Mouse (Mus musculus) spleen, adult 2 months (tissue): ENCODE results near the gene Mpzl1. TPM values are rescaled to one million over a fixed set of nuclear protein-coding genes. Genes with fewer than 3 reads are reported as not detected.
A peak's percentile ranks its signal among the peaks of the same experiment; 100 is the strongest.

ENCODE experiments used
- DNase-seq, 2 experiments: peaks; one replicate each; pipeline versions ENCODE4 v3.0.0 to v3.0.0-alpha.2; 2012 to 2021; ENCODE audit warnings: low spot score in 2 of 2, low read depth in 1 of 2
- H3K27ac ChIP-seq: fragments of 200-500 bp; 2 replicates; pipeline ENCODE4 v1.5.1; 2012; ENCODE audit warnings: low read length, inconsistent platforms; ENCODE audit not compliant: insufficient read depth
- H3K27me3 ChIP-seq: fragments of 200-500 bp; 2 replicates; pipeline ENCODE4 v1.6.1; 2012; ENCODE audit warnings: mild to moderate bottlenecking, moderate library complexity, low read length, inconsistent platforms; ENCODE audit not compliant: control insufficient read depth, insufficient read depth
- H3K36me3 ChIP-seq: fragments of 200-500 bp; 2 replicates; pipeline ENCODE4 v1.6.1; 2012; ENCODE audit warnings: mild to moderate bottlenecking, low read length, inconsistent platforms; ENCODE audit not compliant: control insufficient read depth, insufficient read depth
- H3K4me1 ChIP-seq: fragments of 200-500 bp; 2 replicates; pipeline ENCODE4 v1.6.1; 2011; ENCODE audit warnings: inconsistent platforms; ENCODE audit not compliant: control insufficient read depth, insufficient read depth, insufficient read length
- H3K4me3 ChIP-seq: fragments of 200-500 bp; 2 replicates; pipeline ENCODE4 v1.5.1; 2011; ENCODE audit warnings: mild to moderate bottlenecking, inconsistent platforms; ENCODE audit not compliant: insufficient read depth, insufficient read length; ENCODE audit errors: extremely low read depth
- CTCF ChIP-seq: fragments of 200-500 bp; IDR thresholded peaks from 2 replicates; pipeline ENCODE4 v1.5.1; 2011; ENCODE audit warnings: mild to moderate bottlenecking, inconsistent platforms; ENCODE audit not compliant: insufficient read depth, insufficient read length, insufficient replicate concordance; ENCODE audit errors: extremely low read depth
- POLR2A ChIP-seq: fragments of 200-500 bp; IDR thresholded peaks from 2 replicates; pipeline ENCODE4 v1.6.1; 2011; ENCODE audit warnings: low read depth, low read length, inconsistent platforms
- WGBS: fragments of 180-500 bp; shearing (Covaris S2); methylation state at CpG from one replicate; pipeline ENCODE4 v1.1.7; 2018; 5-methylcytosine and 5-hydroxymethylcytosine counted together
- polyA plus RNA-seq: library from polyadenylated mRNA; depleted of rRNA; stranded (reverse); fragments of >200 nt; gene quantifications from 2 replicates; pipeline ENCODE4 v1.2.3, GENCODE M21; 2012

The Mpzl1 gene
- polyA plus RNA-seq, 1 experiment, result 15.9 TPM

- H3K27ac ChIP-seq, result 0 out of 2 replicates have a peak overlapping the region, but pooled peaks have one; percentile 3
- no peaks in the 10 kb centered on the region for H3K27me3 ChIP-seq
- H3K36me3 ChIP-seq, result peaks cover 37% of the 10 kb centered on the region
- H3K4me3 ChIP-seq, result no peak overlapping the region
- no peak for DNase-seq
- TF ChIP-seq CTCF, result no peak
- WGBS, result 74% methylated on average over 6 of the region's 6 CpGs
- H3K4me1 ChIP-seq, result peaks cover 18% of the 10 kb centered on the region
These were observed 32.6 kb upstream of the Mpzl1 start for GRCm38 (mm10) chr1:165666944-165667343.

DNA sequence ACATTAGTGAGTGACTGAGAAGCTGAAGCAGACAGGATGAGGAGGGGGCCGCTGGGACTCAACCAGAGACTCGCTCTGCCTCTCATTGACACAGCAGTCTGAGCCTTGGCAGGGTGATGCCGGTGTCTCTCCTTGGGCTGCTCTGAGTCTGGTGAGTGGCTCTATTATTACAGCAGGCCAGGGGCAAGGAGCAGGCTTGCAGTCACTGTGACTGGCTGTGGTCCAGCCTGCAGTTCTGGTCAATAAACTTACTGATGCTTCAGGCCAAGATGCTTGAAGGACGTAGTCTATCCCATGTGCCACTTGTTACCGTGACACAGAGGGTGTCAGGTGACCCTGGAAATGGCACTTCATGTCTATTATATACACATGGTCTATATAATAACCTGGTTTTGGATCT lies 31.4 kb upstream of the Mpzl1 start:
- 93% methylated on average over 5 of the region's 5 CpGs for WGBS
- H3K27me3 ChIP-seq, result no peaks in the 10 kb centered on the region
- peaks cover 18% of the 10 kb centered on the region for H3K4me1 ChIP-seq
- peaks cover 40% of the 10 kb centered on the region for H3K36me3 ChIP-seq
- H3K4me3 ChIP-seq, result no peak overlapping the region
- TF ChIP-seq CTCF (no peak), POLR2A (no peak)
- H3K27ac ChIP-seq, result no peak overlapping the region
- DNase-seq, result no peak

DNA sequence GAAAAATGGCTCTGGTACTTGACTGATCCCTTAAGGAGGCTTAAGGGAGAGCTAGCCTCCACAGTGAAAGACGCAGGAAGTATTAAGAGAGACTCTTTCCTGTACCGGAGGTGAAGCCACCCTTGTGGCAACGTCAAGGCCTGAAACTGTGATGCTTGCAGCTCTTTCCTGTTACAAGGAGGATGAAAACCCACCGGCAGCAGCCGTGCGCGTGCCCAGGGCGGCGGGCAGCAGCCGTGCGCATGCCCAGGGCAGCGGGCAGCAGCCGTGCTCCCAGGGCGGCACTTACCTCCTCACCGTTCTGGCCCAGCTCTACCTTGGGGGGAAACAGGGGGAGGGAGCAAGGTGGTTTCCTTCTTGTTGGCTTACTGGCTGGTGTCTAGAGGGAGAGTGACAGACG lies 28.9 kb upstream of the Mpzl1 start:
- Histone ChIP-seq H3K4me3 (no peak overlapping the region), H3K27me3 (no peaks in the 10 kb centered on the region), H3K4me1 (peaks cover 18% of the 10 kb centered on the region), H3K27ac (peak overlapping the region; percentile 69), H3K36me3 (peaks cover 53% of the 10 kb centered on the region)
- DNase-seq, result peak in 1 of 2 experiments; percentile 37
- 65% methylated on average over 16 of the region's 16 CpGs for WGBS
- TF ChIP-seq CTCF, result no peak
- no peak for TF ChIP-seq POLR2A

- peaks cover 56% of the 10 kb centered on the region for H3K36me3 ChIP-seq
- peaks cover 18% of the 10 kb centered on the region for H3K4me1 ChIP-seq
- no peaks in the 10 kb centered on the region for H3K27me3 ChIP-seq
- no peak overlapping the region for H3K4me3 ChIP-seq
- TF ChIP-seq CTCF (no peak), POLR2A (no peak)
- 68% methylated on average over 15 of the region's 15 CpGs for WGBS
- DNase-seq, result peak in 1 of 2 experiments; percentile 42
- peak overlapping the region; percentile 69 for H3K27ac ChIP-seq
These were observed 28.3 kb upstream of the Mpzl1 start for GRCm38 (mm10) chr1:165662426-165663192.

- TF ChIP-seq POLR2A (no peak), CTCF (no peak)
- 81% methylated on average over 6 of the region's 6 CpGs for WGBS
These were observed 27.4 kb upstream of the Mpzl1 start for GRCm38 (mm10) chr1:165661725-165662124.

DNA sequence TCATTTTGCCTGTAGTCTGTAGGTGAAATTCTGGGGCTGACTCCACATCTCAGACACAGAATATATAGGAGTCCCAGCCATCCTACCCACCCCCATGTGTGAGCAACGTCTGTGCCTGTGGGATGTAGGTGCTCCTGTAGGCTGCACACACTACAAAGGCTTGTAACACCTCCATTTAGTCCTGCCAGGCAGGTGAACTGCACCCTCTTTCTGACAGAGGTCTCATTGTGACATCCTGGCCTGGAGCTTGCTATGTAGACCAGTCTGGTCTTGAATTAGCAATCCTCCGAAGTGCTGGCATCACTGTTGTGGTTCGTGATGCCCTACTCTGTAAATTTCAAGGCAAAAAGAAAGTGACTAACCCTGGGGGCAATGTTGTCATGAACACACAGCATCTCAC lies 26.9 kb upstream of the Mpzl1 start:
- Histone ChIP-seq H3K4me3 (no peak overlapping the region), H3K36me3 (peaks cover 58% of the 10 kb centered on the region), H3K27me3 (no peaks in the 10 kb centered on the region), H3K27ac (no peak overlapping the region; the same call in 1 of the 2 replicates), H3K4me1 (peaks cover 15% of the 10 kb centered on the region)
- no peak for DNase-seq
- TF ChIP-seq POLR2A (no peak), CTCF (no peak)
- 71% methylated on average over 3 of the region's 3 CpGs for WGBS

More at GRCm38 (mm10) chr1:165661725-165662124, 27.4 kb upstream of the Mpzl1 start:
- DNase-seq, result no peak
- peaks cover 15% of the 10 kb centered on the region for H3K4me1 ChIP-seq
- H3K27me3 ChIP-seq, result no peaks in the 10 kb centered on the region
- H3K4me3 ChIP-seq, result no peak overlapping the region
- peaks cover 57% of the 10 kb centered on the region for H3K36me3 ChIP-seq
- H3K27ac ChIP-seq, result no peak overlapping the region

DNA sequence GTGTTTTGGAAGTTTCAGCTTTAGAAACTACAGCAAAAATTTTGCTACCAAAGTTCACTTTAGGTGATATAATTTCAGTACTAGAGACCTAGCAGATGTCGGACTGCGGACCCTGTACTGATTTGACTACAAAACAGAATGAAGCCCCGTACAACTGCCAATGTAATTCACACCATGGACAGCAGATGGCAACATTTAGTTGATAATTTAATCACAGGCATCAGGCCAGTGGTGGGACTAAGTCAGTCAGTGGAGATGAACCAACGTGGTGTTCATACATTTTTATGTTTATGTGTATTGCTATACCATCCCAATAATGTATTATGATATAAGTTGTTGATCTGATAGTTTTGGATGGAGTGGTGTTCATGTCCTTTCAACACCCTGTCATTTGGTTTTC lies 26.4 kb upstream of the Mpzl1 start:
- 48% methylated on average over 4 of the region's 4 CpGs for WGBS
- H3K27me3 ChIP-seq, result no peaks in the 10 kb centered on the region
- TF ChIP-seq CTCF, result peak; percentile 31; the same call in 1 of the 2 replicates
- TF ChIP-seq POLR2A, result no peak
- no peak overlapping the region for H3K27ac ChIP-seq
- H3K4me1 ChIP-seq, result peaks cover 15% of the 10 kb centered on the region
- H3K36me3 ChIP-seq, result peaks cover 59% of the 10 kb centered on the region
- peak in 1 of 2 experiments; percentile 46 for DNase-seq
- H3K4me3 ChIP-seq, result no peak overlapping the region
